In the genomic region with DNA sequence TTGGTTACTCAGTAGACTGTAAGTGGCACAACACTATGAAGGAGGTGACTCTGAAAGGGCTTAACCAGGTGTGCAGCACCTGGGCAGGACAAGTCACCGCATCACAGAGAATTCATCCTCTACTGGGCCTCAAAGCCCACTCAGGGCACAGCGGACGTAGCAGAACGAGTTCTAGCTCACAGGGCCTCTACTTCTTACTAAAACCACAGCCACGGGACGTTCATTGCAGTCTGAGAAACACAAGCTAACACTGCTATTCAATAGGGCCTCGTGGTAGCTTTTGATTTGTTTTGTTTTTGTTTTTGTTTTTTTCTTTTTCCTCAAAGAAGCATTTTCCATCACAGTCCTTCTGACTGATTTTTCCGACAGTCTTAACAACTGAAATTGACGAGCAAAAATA, we compare ENCODE assay signal across 12 mouse cellular contexts.
DNase-seq lines count a peak whose midpoint lies in the region; ATAC-seq lines count a peak whose summit lies in the region.
"Had no signal": no experiment of that assay in that cellular context is flagged by ENCODE, and none has a peak within 500 bp of the region (broad histone marks: within the 10 kb centered on the region; RNA-seq: fewer than 3 reads in every experiment).

No protein-coding gene starts in this region.

- peak; percentile 43 for DNase-seq in thymus, postnatal 25 days
- DNase-seq in thymus, postnatal 14 days = no peak
- DNase-seq in CD8-positive naive resting alpha-beta T cell, adult 2 months (ENCODE audit: low read depth in 2 of 2, low spot score in 2 of 2) = peak; percentile 36 to 37
- DNase-seq in gastrocnemius, adult 8-10 months (ENCODE audit: low spot score in 2 of 2) = no peak
- no peak for DNase-seq in kidney, postnatal 4 days
- DNase-seq: adrenal gland, postnatal 10 days; cerebellum, adult 11 months; cerebellum, adult 8-10 months; cerebellum, postnatal 14 days; gastrocnemius, postnatal 25 days had no signal

- ATAC-seq in inflammation-experienced regulatory T-cells, adult 6 months = peak; percentile 45
- ATAC-seq: forebrain, embryonic 16.5 days had no signal

Comparison
In these comparisons a context has a peak if more than half of its experiments do, and no peak if none do; other contexts are left out.
1. DNase-seq: peak in thymus, postnatal 25 days (single experiment) and CD8-positive naive resting alpha-beta T cell, adult 2 months (2 of 2); none in thymus, postnatal 14 days (single experiment), gastrocnemius, adult 8-10 months (0 of 2) and kidney, postnatal 4 days (0 of 2).